Mouse (Mus musculus) urinary bladder, postnatal 4 days (tissue): ENCODE measurements around the gene Ccdc65.
"Not testable (repeated sequence)": the region's sequence is repeated elsewhere in the genome, so short reads cannot be mapped to it uniquely, and the experiment has no call there.

ENCODE experiments used
- DNase-seq, 2 experiments: peaks; one replicate each; pipeline ENCODE4 v3.0.0; 2021 to 2022; ENCODE audit warnings: low spot score in 2 of 2

The Ccdc65 gene

GRCm38 (mm10) chr15:98737881-98738280 lies 29.9 kb downstream of the Ccdc65 start:
- no peak for DNase-seq

- no peak for DNase-seq
Measured at GRCm38 (mm10) chr15:98738796-98739195, 30.8 kb downstream of the Ccdc65 start.

GRCm38 (mm10) chr15:98740219-98740618 lies 32.2 kb downstream of the Ccdc65 start:
- no peak for DNase-seq

- no peak for DNase-seq
Measured at GRCm38 (mm10) chr15:98742766-98743428, 34.9 kb downstream of the Ccdc65 start.

- DNase-seq: not testable (repeated sequence)
Measured at GRCm38 (mm10) chr15:98743863-98744262, 35.9 kb downstream of the Ccdc65 start.

- DNase-seq: no peak
Measured at GRCm38 (mm10) chr15:98746344-98746965, 38.4 kb downstream of the Ccdc65 start.

- no peak for DNase-seq
Measured at GRCm38 (mm10) chr15:98747296-98747695, 39.3 kb downstream of the Ccdc65 start.

GRCm38 (mm10) chr15:98749093-98749492 lies 41.1 kb downstream of the Ccdc65 start:
- DNase-seq: no peak

GRCm38 (mm10) chr15:98753021-98753423 lies 45.0 kb downstream of the Ccdc65 start:
- no peak for DNase-seq

GRCm38 (mm10) chr15:98754125-98754524 lies 46.1 kb downstream of the Ccdc65 start:
- DNase-seq: no peak

GRCm38 (mm10) chr15:98762201-98762621 lies 54.2 kb downstream of the Ccdc65 start:
- DNase-seq: peak; percentile 75

- DNase-seq: peak; percentile 92 to 96
Measured at GRCm38 (mm10) chr15:98762670-98763529, 54.9 kb downstream of the Ccdc65 start, which contains the start of gene Arf3. TSS of gene Arf3 (minus strand) at chr15:98763214.

- DNase-seq: no peak
Measured at GRCm38 (mm10) chr15:98765929-98766328, 57.9 kb downstream of the Ccdc65 start.

GRCm38 (mm10) chr15:98768259-98768658 lies 60.3 kb downstream of the Ccdc65 start:
- DNase-seq: no peak

GRCm38 (mm10) chr15:98771813-98772425 lies 63.9 kb downstream of the Ccdc65 start:
- DNase-seq: no peak

GRCm38 (mm10) chr15:98772511-98773211 lies 64.7 kb downstream of the Ccdc65 start:
- no peak for DNase-seq
